Comparison of ENCODE assay signal across 9 mouse cellular contexts in the genomic region with DNA sequence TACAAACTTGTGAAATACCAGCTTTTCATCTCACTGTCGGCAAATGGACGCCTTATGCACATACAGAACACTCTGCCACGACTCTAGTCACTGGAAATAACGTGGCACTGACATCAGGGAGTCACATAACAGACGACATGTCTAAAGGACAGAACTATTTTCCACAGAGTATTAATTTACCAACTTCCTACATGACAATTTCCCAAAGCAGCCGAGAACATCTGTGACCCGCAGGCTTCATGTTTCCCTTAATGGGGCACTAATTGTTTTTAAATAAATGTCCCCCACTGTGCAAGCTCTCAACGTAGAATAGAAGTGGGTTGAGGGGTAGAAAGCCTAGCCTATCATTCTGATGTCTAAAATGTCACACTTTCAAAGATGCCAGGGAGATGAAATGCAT. TPM values are rescaled to one million over a fixed set of nuclear protein-coding genes. Genes with fewer than 3 reads are reported as not detected.
DNase-seq lines count a peak whose midpoint lies in the region; ATAC-seq and TF ChIP-seq lines count a peak whose summit lies in the region.
"Had no signal": no experiment of that assay in that cellular context is flagged by ENCODE, and none has a peak within 500 bp of the region (broad histone marks: within the 10 kb centered on the region; RNA-seq: fewer than 3 reads in every experiment).

No protein-coding gene starts in this region.

- H3K4me1 ChIP-seq in kidney, embryonic 16.5 days (ENCODE audit: insufficient read depth, low read length), result peaks cover 19% of the 10 kb centered on the region
- peaks cover 7% of the 10 kb centered on the region for H3K4me1 ChIP-seq in kidney, adult 2 months (ENCODE audit: control insufficient read depth, insufficient read depth, low read length)
- H3K4me1 ChIP-seq in embryonic facial prominence, embryonic 11.5 days (ENCODE audit: control insufficient read depth, insufficient read depth, low read length), result no peaks in the 10 kb centered on the region
- peaks cover 5% of the 10 kb centered on the region; the same call in 1 of the 2 replicates for H3K4me1 ChIP-seq in hindbrain, postnatal 0 days (ENCODE audit: insufficient read depth, low read length)
- H3K4me1 ChIP-seq in neural tube, embryonic 12.5 days, result peaks cover 8% of the 10 kb centered on the region

- no peaks in the 10 kb centered on the region for H3K27me3 ChIP-seq in kidney, embryonic 16.5 days (ENCODE audit: insufficient read depth, low read length)
- H3K27me3 ChIP-seq in kidney, adult 2 months (replicated peaks; ENCODE audit: control insufficient read depth, insufficient read depth, low read length), result no peaks in the 10 kb centered on the region
- H3K27me3 ChIP-seq in embryonic facial prominence, embryonic 11.5 days (ENCODE audit: control insufficient read depth, insufficient read depth, low read length), result no peaks in the 10 kb centered on the region
- no peaks in the 10 kb centered on the region for H3K27me3 ChIP-seq in hindbrain, postnatal 0 days (ENCODE audit: insufficient read depth, low read length)
- no peaks in the 10 kb centered on the region for H3K27me3 ChIP-seq in neural tube, embryonic 12.5 days (replicated peaks)

- no peaks in the 10 kb centered on the region for H3K36me3 ChIP-seq in kidney, embryonic 16.5 days (ENCODE audit: insufficient read depth, low read length)
- no peaks in the 10 kb centered on the region for H3K36me3 ChIP-seq in kidney, adult 2 months (ENCODE audit: control insufficient read depth, insufficient read depth, low read length)
- H3K36me3 ChIP-seq in embryonic facial prominence, embryonic 11.5 days (replicated peaks; ENCODE audit: control insufficient read depth, insufficient read depth, low read depth, low read length), result no peaks in the 10 kb centered on the region
- no peaks in the 10 kb centered on the region for H3K36me3 ChIP-seq in hindbrain, postnatal 0 days (ENCODE audit: insufficient read depth, low read length)
- no peaks in the 10 kb centered on the region for H3K36me3 ChIP-seq in neural tube, embryonic 12.5 days

- no peak overlapping the region for H3K9ac ChIP-seq in kidney, embryonic 16.5 days (replicated peaks; ENCODE audit: low read length)
- H3K9ac ChIP-seq in embryonic facial prominence, embryonic 11.5 days (replicated peaks; ENCODE audit: low read length), result no peak overlapping the region
- H3K9ac ChIP-seq in hindbrain, postnatal 0 days (replicated peaks; ENCODE audit: low read length), result no peak overlapping the region
- no peak overlapping the region for H3K9ac ChIP-seq in neural tube, embryonic 12.5 days
- H3K9ac ChIP-seq: liver, postnatal 0 days had no signal

- no peak for TF ChIP-seq CTCF in kidney, adult 2 months (conservative IDR thresholded peaks at IDR 0.05; ENCODE audit: insufficient read depth, insufficient read length, low read depth, low read length)
- TF ChIP-seq CTCF in hindbrain, postnatal 0 days (IDR thresholded peaks at IDR 0.05; ENCODE audit: low read depth), result no peak

- no peak for TF ChIP-seq POLR2A in kidney, adult 2 months (IDR thresholded peaks at IDR 0.05; ENCODE audit: low read depth, low read length)

- no peak overlapping the region for H3K4me3 ChIP-seq in kidney, embryonic 16.5 days (ENCODE audit: low read length)
- no peak overlapping the region for H3K4me3 ChIP-seq in kidney, adult 2 months (ENCODE audit: insufficient read depth, low read depth, low read length)
- no peak overlapping the region for H3K4me3 ChIP-seq in embryonic facial prominence, embryonic 11.5 days (ENCODE audit: low read depth, low read length)
- no peak overlapping the region for H3K4me3 ChIP-seq in hindbrain, postnatal 0 days (ENCODE audit: low read length)
- H3K4me3 ChIP-seq in neural tube, embryonic 12.5 days, result no peak overlapping the region

- H3K4me2 ChIP-seq in kidney, embryonic 16.5 days (replicated peaks; ENCODE audit: low read depth, low read length), result peak overlapping the region; percentile 43; the same call in 1 of the 2 replicates
- no peak overlapping the region for H3K4me2 ChIP-seq in embryonic facial prominence, embryonic 11.5 days (ENCODE audit: low read depth, low read length)
- H3K4me2 ChIP-seq in hindbrain, postnatal 0 days (ENCODE audit: low read depth, low read length), result peak overlapping the region; percentile 42
- H3K4me2 ChIP-seq in neural tube, embryonic 12.5 days (replicated peaks), result peak overlapping the region; percentile 46

- H3K27ac ChIP-seq in kidney, embryonic 16.5 days (ENCODE audit: low read length), result no peak overlapping the region
- H3K27ac ChIP-seq in kidney, adult 2 months (ENCODE audit: insufficient read depth, low read depth, low read length), result no peak overlapping the region
- H3K27ac ChIP-seq in embryonic facial prominence, embryonic 11.5 days (replicated peaks; ENCODE audit: low read depth, low read length), result no peak overlapping the region
- no peak overlapping the region for H3K27ac ChIP-seq in hindbrain, postnatal 0 days
- no peak overlapping the region for H3K27ac ChIP-seq in neural tube, embryonic 12.5 days

- ATAC-seq in kidney, embryonic 16.5 days (ENCODE audit: low FRiP score, low TSS enrichment), result no peak
- no peak for ATAC-seq in embryonic facial prominence, embryonic 11.5 days (replicated peaks; ENCODE audit: insufficient number of reproducible peaks, low FRiP score, low TSS enrichment, low read depth)
- no peak for ATAC-seq in hindbrain, postnatal 0 days
- peak; percentile 68; the same call in 1 of the 2 replicates for ATAC-seq in neural tube, embryonic 12.5 days (ENCODE audit: low FRiP score, low read depth)

- no peaks in the 10 kb centered on the region for H3K9me3 ChIP-seq in kidney, embryonic 16.5 days (ENCODE audit: low read length)
- H3K9me3 ChIP-seq in embryonic facial prominence, embryonic 11.5 days (replicated peaks; ENCODE audit: control insufficient read depth, low read length), result no peaks in the 10 kb centered on the region
- H3K9me3 ChIP-seq in hindbrain, postnatal 0 days (ENCODE audit: low read length), result no peaks in the 10 kb centered on the region
- H3K9me3 ChIP-seq in neural tube, embryonic 12.5 days, result no peaks in the 10 kb centered on the region

- WGBS in kidney, embryonic 16.5 days, result 30% methylated on average over 8 of the region's 8 CpGs
- 27% methylated on average over 8 of the region's 8 CpGs for WGBS in kidney, adult 2 months
- WGBS in embryonic facial prominence, embryonic 11.5 days, result 15% methylated on average over 8 of the region's 8 CpGs
- WGBS in hindbrain, postnatal 0 days, result 22% methylated on average over 8 of the region's 8 CpGs
- 26% methylated on average over 8 of the region's 8 CpGs for WGBS in neural tube, embryonic 12.5 days

- DNase-seq in kidney, adult 2 months, result no peak
- peak; percentile 35 for DNase-seq in embryonic facial prominence, embryonic 11.5 days (ENCODE audit: low spot score)
- peak; percentile 18 for DNase-seq in hindbrain, postnatal 0 days (ENCODE audit: low spot score)
- no peak for DNase-seq in layer of hippocampus, postnatal 25 days (ENCODE audit: extremely low spot score in 1 of 2, low spot score in 1 of 2)
- no peak for DNase-seq in adrenal gland, postnatal 4 days (ENCODE audit: low spot score in 2 of 2)
- no peak for DNase-seq in ovary, postnatal 36 days (ENCODE audit: low spot score)

RNA-seq across cellular contexts. Expression of a gene that starts 49.0 kb away (rescaled TPM):
- 0.24 and 0.29 TPM in 2 replicates for polyA plus RNA-seq in kidney, embryonic 16.5 days (2015; fragmentation: Nextera tagmentation; extraction: Ambion mirVana)
- polyA plus RNA-seq in kidney, adult 2 months (2012; rRNA removed), result 1.0 and 2.1 TPM in 2 replicates
- polyA plus RNA-seq in embryonic facial prominence, embryonic 11.5 days (2014; fragmentation: Nextera tagmentation; extraction: Ambion mirVana), result 0.25 and 0.38 TPM in 2 replicates
- total RNA-seq in hindbrain, postnatal 0 days (2014; rRNA removed), result 0.68 and 1.9 TPM in 2 replicates
- 1.1 and 1.4 TPM in 2 replicates for polyA plus RNA-seq in hindbrain, postnatal 0 days (2015; fragmentation: Nextera tagmentation; extraction: Ambion mirVana)
- polyA plus RNA-seq in neural tube, embryonic 12.5 days (2016; fragmentation: Nextera tagmentation; extraction: Ambion mirVana), result 0.42 and 0.53 TPM in 2 replicates
- 1 to 10 TPM; 2.3 TPM for total RNA-seq in layer of hippocampus, postnatal 25 days (2021)
- total RNA-seq in adrenal gland, postnatal 4 days (2021), result 1 to 10 TPM; 1.8 to 1.9 TPM

Comparison
In these comparisons a context has a peak if more than half of its experiments do, and no peak if none do; other contexts are left out.
1. DNase-seq: peak in embryonic facial prominence, embryonic 11.5 days (single experiment) and hindbrain, postnatal 0 days (single experiment); none in kidney, adult 2 months (single experiment), layer of hippocampus, postnatal 25 days (0 of 2), adrenal gland, postnatal 4 days (0 of 2) and ovary, postnatal 36 days (single experiment).